Mouse (Mus musculus) hindbrain, embryonic 16.5 days (tissue): Measurements from ENCODE around the gene Olfr685. TPM values are rescaled to one million over a fixed set of nuclear protein-coding genes. Genes with fewer than 3 reads are reported as not detected.

Experiments used
- ATAC-seq: fragments of 200-750 bp; cut with Nextera tagmentation; 2 replicates; pipeline ENCODE4 v1.8.0; 2017; ENCODE audit warnings: moderate TSS enrichment, moderate library complexity
- H3K27ac ChIP-seq: fragments of 300-500 bp; sonication (generic); 2 replicates; pipeline ENCODE4 v1.5.1; 2014; ENCODE audit warnings: low read depth, mild to moderate bottlenecking, control low read depth, low read length, moderate library complexity
- H3K27me3 ChIP-seq: fragments of 300-500 bp; sonication (generic); replicated peaks from 2 replicates; pipeline ENCODE4 v1.6.1; 2014; ENCODE audit warnings: low read length; ENCODE audit not compliant: control insufficient read depth, insufficient read depth
- H3K36me3 ChIP-seq: fragments of 300-500 bp; sonication (generic); 2 replicates; pipeline ENCODE4 v1.6.1; 2014; ENCODE audit warnings: mild to moderate bottlenecking, low read length, moderate library complexity, mixed read lengths; ENCODE audit not compliant: control insufficient read depth, insufficient read depth
- H3K4me1 ChIP-seq: fragments of 300-500 bp; sonication (generic); 2 replicates; pipeline ENCODE4 v1.6.1; 2014; ENCODE audit warnings: low read depth, low read length; ENCODE audit not compliant: control insufficient read depth, insufficient read depth
- H3K4me2 ChIP-seq: fragments of 300-500 bp; sonication (generic); 2 replicates; pipeline ENCODE4 v1.6.1; 2014; ENCODE audit warnings: mild to moderate bottlenecking, low read length, control low read depth, moderate library complexity
- H3K4me3 ChIP-seq: fragments of 300-500 bp; sonication (generic); 2 replicates; pipeline ENCODE4 v1.5.1; 2014; ENCODE audit warnings: mild to moderate bottlenecking, low read length, control low read depth, moderate library complexity
- H3K9ac ChIP-seq: fragments of 300-500 bp; sonication (generic); 2 replicates; pipeline ENCODE4 v1.6.1; 2014; ENCODE audit warnings: low read depth, mild to moderate bottlenecking, control low read depth, low read length, moderate library complexity
- H3K9me3 ChIP-seq: fragments of 300-500 bp; sonication (generic); 2 replicates; pipeline ENCODE4 v1.6.1; 2014; ENCODE audit warnings: mild to moderate bottlenecking, low read length, moderate library complexity; ENCODE audit not compliant: control insufficient read depth
- WGBS: fragments of 180-500 bp; shearing (Covaris S2); extraction: QIAGEN DNeasy Blood & Tissue Kit; methylation state at CpG from one replicate; pipeline ENCODE4 v1.1.7; 2014; 5-methylcytosine and 5-hydroxymethylcytosine counted together
- polyA plus RNA-seq: library from polyadenylated mRNA; unstranded; fragments of >200 nt; fragmentation: Nextera tagmentation; extraction: Ambion mirVana; gene quantifications from 2 replicates; pipeline ENCODE4 v1.2.1, GENCODE M21; 2015

Gene Olfr685
- not detected in 2 replicates for polyA plus RNA-seq

GRCm38 (mm10) chr7:105185912-105186311 lies at the start of gene Olfr685:
Gene Olfr685 (minus strand): TSS chr7:105186012.
- Histone ChIP-seq H3K9me3 (no peaks in the 10 kb centered on the region), H3K4me3 (no peak within 1 kb of the TSS), H3K27me3 (no peaks in the 10 kb centered on the region), H3K36me3 (no peaks in the 10 kb centered on the region), H3K27ac (no peak within 1 kb of the TSS), H3K4me2 (no peak within 1 kb of the TSS), H3K4me1 (no peaks in the 10 kb centered on the region), H3K9ac (no peak within 1 kb of the TSS)
- 92% methylated on average over 1 of the region's 1 CpGs for WGBS
- ATAC-seq, result no peak

GRCm38 (mm10) chr7:105229386-105229785 lies 43.6 kb upstream of the Olfr685 start:
- Histone ChIP-seq H3K9me3 (no peaks in the 10 kb centered on the region), H3K27me3 (no peaks in the 10 kb centered on the region), H3K4me2 (no peak overlapping the region), H3K4me3 (no peak overlapping the region), H3K36me3 (no peaks in the 10 kb centered on the region), H3K27ac (no peak overlapping the region), H3K4me1 (no peaks in the 10 kb centered on the region), H3K9ac (no peak overlapping the region)
- WGBS, result 91% methylated on average over 2 of the region's 2 CpGs
- no peak for ATAC-seq

DNA sequence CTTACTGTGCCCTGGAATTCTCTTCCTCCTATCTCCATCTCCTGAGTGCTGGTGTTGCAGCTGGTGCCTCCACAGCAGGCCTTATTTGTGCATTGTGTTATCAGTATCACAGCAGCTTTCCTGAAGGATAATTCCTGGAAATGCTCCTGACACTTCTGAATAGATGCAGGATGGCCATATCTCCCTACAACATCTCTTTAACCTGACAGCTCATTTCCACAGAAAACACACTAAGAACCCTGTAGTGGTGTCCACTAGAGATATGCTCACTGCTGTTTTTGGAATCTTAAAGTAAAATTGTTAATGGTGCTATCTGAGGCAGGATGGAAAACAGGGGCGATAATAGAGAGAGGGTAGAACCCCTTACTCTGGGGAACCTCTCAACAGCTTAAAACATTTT lies 42.3 kb upstream of the Olfr685 start:
- Histone ChIP-seq H3K27ac (no peak overlapping the region), H3K9me3 (no peaks in the 10 kb centered on the region), H3K27me3 (no peaks in the 10 kb centered on the region), H3K4me2 (no peak overlapping the region), H3K4me3 (no peak overlapping the region), H3K36me3 (no peaks in the 10 kb centered on the region), H3K4me1 (no peaks in the 10 kb centered on the region), H3K9ac (no peak overlapping the region)
- WGBS, result 74% methylated on average over 1 of the region's 1 CpGs
- no peak for ATAC-seq

- Histone ChIP-seq H3K27ac (no peak overlapping the region), H3K4me2 (no peak overlapping the region), H3K4me3 (no peak overlapping the region), H3K9me3 (no peaks in the 10 kb centered on the region), H3K4me1 (no peaks in the 10 kb centered on the region), H3K9ac (no peak overlapping the region), H3K36me3 (no peaks in the 10 kb centered on the region), H3K27me3 (no peaks in the 10 kb centered on the region)
- no peak for ATAC-seq
Observed at GRCm38 (mm10) chr7:105226703-105227102, 40.9 kb upstream of the Olfr685 start.

DNA sequence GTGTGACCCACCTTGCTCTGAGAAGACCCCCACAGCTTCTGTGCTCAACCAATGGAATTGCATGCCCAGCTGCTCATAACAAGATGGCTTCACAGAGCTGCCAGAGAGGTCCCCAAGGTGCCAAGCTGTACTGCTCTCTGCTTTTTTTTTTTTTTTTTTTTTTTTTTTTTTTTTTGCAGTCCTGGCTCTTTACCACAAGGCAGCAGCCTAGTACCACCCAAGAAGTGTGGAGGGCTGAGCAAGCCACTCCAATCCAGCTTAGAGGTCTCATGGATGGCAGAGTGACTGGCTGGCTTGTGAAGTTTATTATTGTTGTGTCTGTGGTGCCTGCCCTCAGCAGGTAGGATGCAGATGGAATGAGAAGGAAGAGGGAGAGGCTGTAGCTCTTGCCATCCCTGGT lies 40.3 kb upstream of the Olfr685 start:
- H3K27me3 ChIP-seq, result no peaks in the 10 kb centered on the region
- no peak overlapping the region for H3K4me3 ChIP-seq
- H3K27ac ChIP-seq, result no peak overlapping the region
- no peak overlapping the region for H3K4me2 ChIP-seq
- no peaks in the 10 kb centered on the region for H3K9me3 ChIP-seq
- no peak overlapping the region for H3K9ac ChIP-seq
- no peaks in the 10 kb centered on the region for H3K36me3 ChIP-seq
- 0 out of 2 replicates have a peak, but pooled peaks have one; percentile 20 for ATAC-seq
- H3K4me1 ChIP-seq, result no peaks in the 10 kb centered on the region

DNA sequence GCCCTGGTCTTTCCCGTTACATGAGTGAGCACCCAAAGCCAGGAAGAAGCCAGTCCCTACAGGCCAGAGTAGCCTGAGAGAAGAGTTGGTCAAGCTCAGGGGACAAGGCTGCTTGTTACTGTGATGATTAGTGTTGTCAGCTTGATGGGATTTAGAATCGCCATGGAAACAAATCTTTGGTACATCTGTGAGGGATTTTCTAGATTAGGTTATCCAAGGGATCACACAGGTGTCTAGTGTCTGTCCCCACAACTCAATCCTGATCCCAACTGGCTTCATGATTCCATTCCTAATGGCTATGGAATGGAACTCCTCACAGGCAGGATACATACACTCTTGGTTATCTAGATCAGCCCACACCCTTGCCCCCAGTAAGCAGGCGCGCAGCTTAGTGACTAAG lies 32.5 kb upstream of the Olfr685 start:
- Histone ChIP-seq H3K27ac (no peak overlapping the region), H3K9ac (no peak overlapping the region), H3K36me3 (no peaks in the 10 kb centered on the region), H3K4me3 (no peak overlapping the region), H3K4me2 (no peak overlapping the region), H3K27me3 (no peaks in the 10 kb centered on the region), H3K9me3 (no peaks in the 10 kb centered on the region), H3K4me1 (no peaks in the 10 kb centered on the region)
- WGBS, result 83% methylated on average over 4 of the region's 4 CpGs
- ATAC-seq, result no peak

DNA sequence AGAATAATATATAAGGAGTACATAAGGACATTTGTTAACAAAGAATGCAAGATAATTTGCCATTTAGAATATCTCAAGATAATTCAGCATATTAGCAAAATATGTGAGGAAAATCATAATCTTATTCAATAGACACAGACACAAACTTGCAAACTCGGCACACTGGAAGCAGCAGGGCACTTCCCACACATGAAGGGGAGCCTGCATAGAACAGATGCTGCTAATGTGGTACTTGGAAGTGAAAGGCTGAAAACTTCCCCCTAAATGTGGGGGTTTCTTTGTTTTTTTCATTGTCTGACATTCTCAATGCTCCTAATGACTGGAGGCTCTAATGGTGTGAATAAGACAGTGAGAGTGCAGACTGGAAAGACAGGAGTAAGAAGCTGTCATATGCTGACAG lies 28.9 kb upstream of the Olfr685 start:
- Histone ChIP-seq H3K9me3 (no peaks in the 10 kb centered on the region), H3K4me2 (no peak overlapping the region), H3K9ac (no peak overlapping the region), H3K4me1 (no peaks in the 10 kb centered on the region), H3K27ac (no peak overlapping the region), H3K36me3 (no peaks in the 10 kb centered on the region), H3K4me3 (no peak overlapping the region), H3K27me3 (no peaks in the 10 kb centered on the region)
- ATAC-seq, result no peak
- 59% methylated on average over 1 of the region's 1 CpGs for WGBS

DNA sequence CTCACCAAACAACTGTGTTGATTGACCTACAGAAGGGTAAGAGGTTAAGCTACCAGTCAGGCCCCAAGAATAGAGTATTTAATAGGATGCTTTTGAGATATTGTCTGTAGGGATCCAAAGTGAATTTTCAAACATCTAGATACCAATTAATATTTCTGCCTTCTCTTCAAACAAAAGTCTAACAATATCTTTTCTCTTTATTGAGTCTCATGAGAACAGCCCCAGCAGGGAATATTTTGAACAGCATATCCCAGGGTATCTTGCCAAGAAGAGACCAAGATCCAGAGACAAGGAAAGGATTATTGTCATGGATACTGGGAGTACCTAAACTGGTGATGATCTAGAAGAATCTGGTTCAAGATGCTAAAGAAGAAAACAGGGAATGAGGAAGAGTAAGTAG lies 21.6 kb upstream of the Olfr685 start, which contains the start of gene Olfr686:
Gene Olfr686, minus strand, starts transcription at position 101 of the 400 bp plus-strand sequence.
- Histone ChIP-seq H3K4me1 (no peaks in the 10 kb centered on the region), H3K36me3 (no peaks in the 10 kb centered on the region), H3K4me3 (no peak within 1 kb of the TSS), H3K4me2 (no peak within 1 kb of the TSS), H3K27me3 (no peaks in the 10 kb centered on the region), H3K9ac (no peak within 1 kb of the TSS), H3K9me3 (no peaks in the 10 kb centered on the region), H3K27ac (no peak within 1 kb of the TSS)
- no peak for ATAC-seq

- Histone ChIP-seq H3K4me3 (no peak overlapping the region), H3K27ac (no peak overlapping the region), H3K9me3 (no peaks in the 10 kb centered on the region), H3K9ac (no peak overlapping the region), H3K36me3 (no peaks in the 10 kb centered on the region), H3K4me2 (no peak overlapping the region), H3K27me3 (no peaks in the 10 kb centered on the region), H3K4me1 (no peaks in the 10 kb centered on the region)
- 57% methylated on average over 4 of the region's 4 CpGs for WGBS
- peak; percentile 79; the same call in 1 of the 2 replicates for ATAC-seq
Observed at GRCm38 (mm10) chr7:105170773-105171172, 15.0 kb downstream of the Olfr685 start.

- H3K4me3 ChIP-seq, result no peak within 1 kb of the TSS
- WGBS, result 67% methylated on average over 1 of the region's 1 CpGs
- H3K4me1 ChIP-seq, result no peaks in the 10 kb centered on the region
- H3K9me3 ChIP-seq, result no peaks in the 10 kb centered on the region
- no peak within 1 kb of the TSS for H3K4me2 ChIP-seq
- H3K27ac ChIP-seq, result no peak within 1 kb of the TSS
- no peaks in the 10 kb centered on the region for H3K36me3 ChIP-seq
- no peak for ATAC-seq
- no peaks in the 10 kb centered on the region for H3K27me3 ChIP-seq
- H3K9ac ChIP-seq, result no peak within 1 kb of the TSS
Observed at GRCm38 (mm10) chr7:105163553-105163952, 22.3 kb downstream of the Olfr685 start, which contains the start of gene Olfr684. Gene Olfr684 (minus strand): TSS chr7:105163653.
